Mouse (Mus musculus) bone marrow macrophage, adult 2 months (primary cell): ENCODE measurements around the gene Acot7.

Experiments
- CTCF ChIP-seq: IDR thresholded peaks from 2 replicates; pipeline ENCODE4 v1.5.1; 2012; ENCODE audit warnings: low read depth, mild to moderate bottlenecking, low read length, moderate library complexity
- POLR2A ChIP-seq: IDR thresholded peaks from 2 replicates; pipeline ENCODE4 v1.6.1; 2012; ENCODE audit warnings: mild to moderate bottlenecking, low read depth, low read length, borderline replicate concordance

GRCm38 (mm10) chr4:152169103-152169502, 8.8 kb upstream of the Acot7 start:
- TF ChIP-seq CTCF (no peak), POLR2A (no peak)
